Mouse (Mus musculus): ENCODE data around the gene Ppp1r9a. TPM values are rescaled to one million over a fixed set of nuclear protein-coding genes. Genes with fewer than 3 reads are reported as not detected.

Ppp1r9a gene
- polyA plus RNA-seq, 1 experiment from 2014 or later: 25.2 TPM

- Histone ChIP-seq H3K36me3 (ENCODE audit: insufficient read depth) (peaks cover 6% of the 10 kb centered on the region; the same call in 1 of the 2 replicates), H3K27ac (ENCODE audit: low read depth) (no peak overlapping the region), H3K9me3 (ENCODE audit: low read depth, low read length) (no peaks in the 10 kb centered on the region), H3K4me3 (ENCODE audit: low read depth, low read length) (no peak overlapping the region), H3K4me2 (no peak overlapping the region), H3K4me1 (ENCODE audit: insufficient read depth) (no peaks in the 10 kb centered on the region), H3K9ac (no peak overlapping the region), H3K27me3 (ENCODE audit: insufficient read depth, low read length) (no peaks in the 10 kb centered on the region)
- no peak for ATAC-seq (ENCODE audit: insufficient read depth)
- WGBS: 90% methylated on average over 14 of the region's 14 CpGs
- DNase-seq: no peak
- TF ChIP-seq CTCF (IDR thresholded peaks at IDR 0.05; ENCODE audit: low read depth): no peak
These were observed 260.9 kb downstream of the Ppp1r9a start for GRCm38 (mm10) chr6:5163507-5164144.

GRCm38 (mm10) chr6:5164855-5165254, 262.1 kb downstream of the Ppp1r9a start:
- Histone ChIP-seq H3K9ac (no peak overlapping the region), H3K36me3 (ENCODE audit: insufficient read depth) (peaks cover 3% of the 10 kb centered on the region; the same call in 1 of the 2 replicates), H3K9me3 (ENCODE audit: low read depth, low read length) (no peaks in the 10 kb centered on the region), H3K4me3 (ENCODE audit: low read depth, low read length) (no peak overlapping the region), H3K4me1 (ENCODE audit: insufficient read depth) (no peaks in the 10 kb centered on the region), H3K27ac (ENCODE audit: low read depth) (no peak overlapping the region), H3K27me3 (ENCODE audit: insufficient read depth, low read length) (no peaks in the 10 kb centered on the region), H3K4me2 (no peak overlapping the region)
- ATAC-seq (ENCODE audit: insufficient read depth) (no peak), DNase-seq (no peak)
- WGBS: 71% methylated on average over 9 of the region's 9 CpGs
- TF ChIP-seq CTCF (IDR thresholded peaks at IDR 0.05; ENCODE audit: low read depth): no peak

GRCm38 (mm10) chr6:5167051-5167677, 264.4 kb downstream of the Ppp1r9a start:
- H3K4me1 ChIP-seq (ENCODE audit: insufficient read depth): no peaks in the 10 kb centered on the region
- ATAC-seq (ENCODE audit: insufficient read depth): no peak
- peak overlapping the region; percentile 43; the same call in 1 of the 2 replicates for H3K27ac ChIP-seq (ENCODE audit: low read depth)
- TF ChIP-seq CTCF (IDR thresholded peaks at IDR 0.05; ENCODE audit: low read depth): no peak
- H3K9ac ChIP-seq: no peak overlapping the region
- H3K36me3 ChIP-seq (ENCODE audit: insufficient read depth): no peaks in the 10 kb centered on the region
- WGBS: 48% methylated on average over 14 of the region's 14 CpGs
- no peaks in the 10 kb centered on the region for H3K27me3 ChIP-seq (ENCODE audit: insufficient read depth, low read length)
- no peaks in the 10 kb centered on the region for H3K9me3 ChIP-seq (ENCODE audit: low read depth, low read length)
- peak; percentile 42 for DNase-seq
- peak overlapping the region; percentile 25; the same call in 1 of the 2 replicates for H3K4me2 ChIP-seq
- H3K4me3 ChIP-seq (ENCODE audit: low read depth, low read length): no peak overlapping the region

- H3K4me3 ChIP-seq (ENCODE audit: low read depth, low read length): no peak overlapping the region
- no peaks in the 10 kb centered on the region for H3K36me3 ChIP-seq (ENCODE audit: insufficient read depth)
- H3K27ac ChIP-seq (ENCODE audit: low read depth): no peak overlapping the region
- no peaks in the 10 kb centered on the region for H3K9me3 ChIP-seq (ENCODE audit: low read depth, low read length)
- ATAC-seq (ENCODE audit: insufficient read depth): no peak
- no peak for TF ChIP-seq CTCF (IDR thresholded peaks at IDR 0.05; ENCODE audit: low read depth)
- no peak overlapping the region for H3K4me2 ChIP-seq
- H3K27me3 ChIP-seq (ENCODE audit: insufficient read depth, low read length): no peaks in the 10 kb centered on the region
- no peak overlapping the region for H3K9ac ChIP-seq
- WGBS: 80% methylated on average over 9 of the region's 9 CpGs
- no peak for DNase-seq
- H3K4me1 ChIP-seq (ENCODE audit: insufficient read depth): no peaks in the 10 kb centered on the region
These were observed 265.4 kb downstream of the Ppp1r9a start for GRCm38 (mm10) chr6:5168158-5168557.

- no peak for TF ChIP-seq CTCF (IDR thresholded peaks at IDR 0.05; ENCODE audit: low read depth)
- Histone ChIP-seq H3K4me1 (ENCODE audit: insufficient read depth) (no peaks in the 10 kb centered on the region), H3K4me2 (no peak overlapping the region), H3K27me3 (ENCODE audit: insufficient read depth, low read length) (no peaks in the 10 kb centered on the region), H3K9me3 (ENCODE audit: low read depth, low read length) (no peaks in the 10 kb centered on the region), H3K9ac (no peak overlapping the region), H3K36me3 (ENCODE audit: insufficient read depth) (no peaks in the 10 kb centered on the region), H3K4me3 (ENCODE audit: low read depth, low read length) (no peak overlapping the region), H3K27ac (ENCODE audit: low read depth) (no peak overlapping the region)
- WGBS: 77% methylated on average over 4 of the region's 4 CpGs
- DNase-seq (no peak), ATAC-seq (ENCODE audit: insufficient read depth) (no peak)
These were observed 268.7 kb downstream of the Ppp1r9a start for GRCm38 (mm10) chr6:5171418-5171817.

GRCm38 (mm10) chr6:5172571-5172970, 269.9 kb downstream of the Ppp1r9a start:
- no peak for DNase-seq
- ATAC-seq (ENCODE audit: insufficient read depth): no peak
- TF ChIP-seq CTCF (IDR thresholded peaks at IDR 0.05; ENCODE audit: low read depth): no peak
- Histone ChIP-seq H3K4me3 (ENCODE audit: low read depth, low read length) (no peak overlapping the region), H3K9me3 (ENCODE audit: low read depth, low read length) (no peaks in the 10 kb centered on the region), H3K4me1 (ENCODE audit: insufficient read depth) (no peaks in the 10 kb centered on the region), H3K36me3 (ENCODE audit: insufficient read depth) (no peaks in the 10 kb centered on the region), H3K27ac (ENCODE audit: low read depth) (no peak overlapping the region), H3K9ac (no peak overlapping the region), H3K4me2 (no peak overlapping the region), H3K27me3 (ENCODE audit: insufficient read depth, low read length) (no peaks in the 10 kb centered on the region)
- 70% methylated on average over 9 of the region's 9 CpGs for WGBS

- no peaks in the 10 kb centered on the region for H3K4me1 ChIP-seq (ENCODE audit: insufficient read depth)
- H3K4me2 ChIP-seq: no peak overlapping the region
- WGBS: 79% methylated on average over 10 of the region's 10 CpGs
- H3K9ac ChIP-seq: no peak overlapping the region
- H3K9me3 ChIP-seq (ENCODE audit: low read depth, low read length): no peaks in the 10 kb centered on the region
- ATAC-seq (ENCODE audit: insufficient read depth) (no peak), DNase-seq (no peak)
- H3K27ac ChIP-seq (ENCODE audit: low read depth): no peak overlapping the region
- no peaks in the 10 kb centered on the region for H3K36me3 ChIP-seq (ENCODE audit: insufficient read depth)
- TF ChIP-seq CTCF (IDR thresholded peaks at IDR 0.05; ENCODE audit: low read depth): no peak
- H3K27me3 ChIP-seq (ENCODE audit: insufficient read depth, low read length): no peaks in the 10 kb centered on the region
- H3K4me3 ChIP-seq (ENCODE audit: low read depth, low read length): no peak overlapping the region
These were observed 271.6 kb downstream of the Ppp1r9a start for GRCm38 (mm10) chr6:5174179-5174812.

Measured in lung, embryonic 14.5 days (tissue).